Mouse (Mus musculus) naive thymus-derived CD4-positive, alpha-beta T cell, adult 5 months (primary cell): ENCODE measurements around the gene Fuca1. TPM values are rescaled to one million over a fixed set of nuclear protein-coding genes. Genes with fewer than 3 reads are reported as not detected.

Experiments used
- polyA plus RNA-seq: library from polyadenylated mRNA; unstranded; fragments of 100-300 nt; shearing (Covaris generic); gene quantifications from one replicate; pipeline ENCODE4 v1.2.1, GENCODE M21; 2017

Gene Fuca1
- polyA plus RNA-seq = 74.0 TPM

GRCm38 (mm10) chr4:135920304-135921241, at the start of gene Fuca1:
TSS of gene Fuca1 (plus strand) at chr4:135920735.

GRCm38 (mm10) chr4:135873526-135874202, 46.9 kb upstream of the Fuca1 start, which contains the start of gene Pnrc2:
TSS of gene Pnrc2 (minus strand) at chr4:135873850.

GRCm38 (mm10) chr4:135895071-135895571, 25.4 kb upstream of the Fuca1 start, which contains the start of gene Cnr2:
TSS of gene Cnr2 (plus strand) at chr4:135895394.

GRCm38 (mm10) chr4:135946278-135946658, 25.7 kb downstream of the Fuca1 start, which contains the start of gene Hmgcl:
TSS of gene Hmgcl (plus strand) at chr4:135946448.

GRCm38 (mm10) chr4:135963457-135964193, 43.1 kb downstream of the Fuca1 start, which contains the start of gene Gale:
TSS of gene Gale (plus strand) at chr4:135963727.

DNA sequence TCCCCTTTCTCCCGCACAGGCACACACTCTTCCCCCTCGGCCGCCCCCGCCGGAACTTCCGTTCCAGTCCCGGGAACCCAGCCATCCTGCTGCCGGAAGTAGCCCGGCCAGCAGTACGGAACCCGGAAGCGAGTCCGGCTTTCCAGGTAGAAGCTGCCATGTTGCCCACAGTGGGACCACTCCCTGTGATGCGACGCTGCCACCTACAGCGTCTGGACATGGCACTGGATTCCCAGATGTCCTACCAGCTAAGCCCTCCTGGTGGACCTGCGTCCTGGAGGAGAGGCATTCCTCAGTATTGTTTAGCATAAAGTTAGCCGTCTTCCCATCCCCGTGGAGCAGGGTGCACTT, 52.0 kb downstream of the Fuca1 start, which contains the start of gene Lypla2:
Gene Lypla2 (minus strand): TSS at position 71 of the 351 bp plus-strand sequence.

DNA sequence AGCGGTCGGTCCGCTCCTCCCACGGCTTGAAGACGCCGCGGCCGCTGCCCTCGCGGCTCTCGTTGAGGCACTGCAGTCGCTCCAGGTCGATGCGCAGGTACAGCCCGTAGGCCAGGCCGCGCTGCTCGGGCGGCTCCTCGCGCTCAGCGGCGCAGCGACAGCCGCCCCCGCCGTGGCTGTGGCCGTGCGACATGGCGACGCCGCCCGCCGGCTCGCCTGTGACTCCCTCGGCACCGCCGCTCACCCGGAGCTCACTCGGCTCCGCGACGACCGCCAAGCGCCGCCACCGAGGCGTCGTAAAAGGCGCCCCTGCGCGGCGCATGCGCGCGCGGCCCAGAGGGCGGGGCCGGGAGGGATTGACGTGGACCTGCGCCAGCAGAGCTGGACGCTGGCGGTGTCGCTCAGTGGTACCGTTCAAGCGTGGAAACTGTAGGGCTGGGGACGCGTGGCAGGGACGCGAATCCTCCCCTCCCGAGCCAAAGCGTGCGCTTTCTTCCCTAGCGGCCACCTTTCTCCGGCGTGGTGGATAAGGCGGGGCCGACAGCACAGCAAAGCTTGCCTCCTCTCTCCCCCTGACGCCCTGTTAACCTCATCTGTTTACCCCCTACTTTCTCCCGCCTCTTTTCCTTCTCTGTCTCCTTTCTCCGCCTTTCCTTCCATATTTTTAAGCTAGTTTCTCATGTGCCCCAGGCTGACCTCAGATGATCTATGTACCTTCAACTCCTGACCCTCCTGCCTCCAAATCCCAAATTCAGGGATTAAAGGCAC, 66.6 kb downstream of the Fuca1 start, which contains the start of gene Pithd1:
Gene Pithd1 (minus strand): TSS at position 322 of the 768 bp plus-strand sequence.

Other genes with a start within 250 kb of the Fuca1 start
- gene Ifnlr1, start 234.4 kb upstream of the Fuca1 start, polyA plus RNA-seq = not detected
- gene Il22ra1, start 192.6 kb upstream of the Fuca1 start, polyA plus RNA-seq = not detected
- not detected for gene Myom3, start 161.0 kb upstream of the Fuca1 start, polyA plus RNA-seq
- gene Srsf10, start 65.0 kb upstream of the Fuca1 start, polyA plus RNA-seq = 196 TPM
- gene Pnrc2, start 46.9 kb upstream of the Fuca1 start, polyA plus RNA-seq = 194 TPM
- 7.5 TPM for gene Cnr2, start 25.3 kb upstream of the Fuca1 start, polyA plus RNA-seq
- 63.8 TPM for gene Hmgcl, start 25.7 kb downstream of the Fuca1 start, polyA plus RNA-seq
- 13.5 TPM for gene Gale, start 43.0 kb downstream of the Fuca1 start, polyA plus RNA-seq
- gene Lypla2, start 51.9 kb downstream of the Fuca1 start, polyA plus RNA-seq = 195 TPM
- 62.4 TPM for gene Pithd1, start 66.5 kb downstream of the Fuca1 start, polyA plus RNA-seq
- gene Eloa, start 101.0 kb downstream of the Fuca1 start, polyA plus RNA-seq = 41.3 TPM
- 342 TPM for gene Rpl11, start 132.7 kb downstream of the Fuca1 start, polyA plus RNA-seq
- gene Id3, start 222.8 kb downstream of the Fuca1 start, polyA plus RNA-seq = 23.3 TPM